Mouse (Mus musculus): ENCODE measurements around the gene Vamp2. TPM values are rescaled to one million over a fixed set of nuclear protein-coding genes. Genes with fewer than 3 reads are reported as not detected.

The Vamp2 gene
- polyA plus RNA-seq, 1 experiment from 2014 or later, result 50.3 TPM

DNA sequence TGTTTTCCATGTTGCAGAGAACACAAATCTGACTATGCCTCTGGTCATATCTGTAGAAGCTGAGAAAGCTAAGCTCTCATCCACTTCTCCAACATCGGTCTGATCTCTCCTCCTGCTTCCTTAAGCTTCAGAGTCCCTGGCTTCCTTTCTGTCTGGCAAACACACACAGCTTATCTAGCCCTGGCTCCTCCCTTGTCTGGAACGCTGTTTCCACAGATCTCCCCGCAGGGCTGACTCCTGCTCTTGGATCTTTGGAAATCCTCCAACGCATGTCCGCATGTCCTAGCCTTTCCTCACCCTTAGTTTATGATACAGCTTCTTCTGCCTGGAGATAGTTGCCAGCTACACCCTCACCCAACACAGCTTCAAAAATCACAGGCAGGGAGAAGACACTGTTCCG, 20.7 kb upstream of the Vamp2 start:
- 0 out of 2 replicates have a peak overlapping the region, but pooled peaks have one; percentile 2 for H3K27ac ChIP-seq (ENCODE audit: low read depth, low read length)
- peaks cover 6% of the 10 kb centered on the region; the same call in 1 of the 2 replicates for H3K4me1 ChIP-seq (replicated peaks; ENCODE audit: control insufficient read depth, insufficient read depth, low read length)
- WGBS, result 13% methylated on average over 6 of the region's 6 CpGs
- no peak for TF ChIP-seq CTCF (IDR thresholded peaks at IDR 0.05; ENCODE audit: low read depth)
- H3K4me3 ChIP-seq (ENCODE audit: low read depth, low read length), result no peak overlapping the region; the same call in 1 of the 2 replicates
- H3K36me3 ChIP-seq (ENCODE audit: control insufficient read depth, insufficient read depth), result no peaks in the 10 kb centered on the region
- no peak for ATAC-seq
- H3K4me2 ChIP-seq (replicated peaks; ENCODE audit: low read depth), result peak overlapping the region; percentile 69
- no peaks in the 10 kb centered on the region for H3K9me3 ChIP-seq (ENCODE audit: control insufficient read depth)
- no peaks in the 10 kb centered on the region for H3K27me3 ChIP-seq (replicated peaks; ENCODE audit: control insufficient read depth, insufficient read depth, low read length)
- no peak overlapping the region for H3K9ac ChIP-seq (ENCODE audit: low read depth, low read length)

DNA sequence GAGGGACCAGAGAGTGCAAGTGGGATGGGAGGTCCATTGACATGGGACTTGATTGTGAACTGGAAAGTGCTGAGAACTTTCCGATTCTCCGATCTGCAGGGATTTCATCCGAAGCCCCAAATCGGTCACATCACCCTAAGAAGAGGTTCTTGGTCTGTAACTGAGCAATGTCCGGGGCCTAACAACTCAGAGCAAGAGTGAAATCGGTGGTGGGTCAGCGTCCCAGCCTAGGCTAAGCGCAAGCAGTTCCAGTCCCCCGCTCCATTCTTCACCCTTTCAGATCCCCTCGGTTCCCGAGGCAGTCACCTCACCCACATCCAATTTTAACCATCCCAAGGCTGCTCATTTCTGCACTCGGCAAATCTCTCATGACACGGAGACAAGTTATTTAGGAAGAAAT, 18.2 kb upstream of the Vamp2 start:
- Histone ChIP-seq H3K27ac (ENCODE audit: low read depth, low read length) (peak overlapping the region; percentile 69), H3K4me1 (replicated peaks; ENCODE audit: control insufficient read depth, insufficient read depth, low read length) (peaks cover 6% of the 10 kb centered on the region; the same call in 1 of the 2 replicates), H3K27me3 (replicated peaks; ENCODE audit: control insufficient read depth, insufficient read depth, low read length) (no peaks in the 10 kb centered on the region), H3K4me2 (replicated peaks; ENCODE audit: low read depth) (peak overlapping the region; percentile 83), H3K36me3 (ENCODE audit: control insufficient read depth, insufficient read depth) (no peaks in the 10 kb centered on the region), H3K9me3 (ENCODE audit: control insufficient read depth) (no peaks in the 10 kb centered on the region), H3K9ac (ENCODE audit: low read depth, low read length) (peak overlapping the region; percentile 57), H3K4me3 (ENCODE audit: low read depth, low read length) (peak overlapping the region; percentile 49)
- no peak for ATAC-seq
- no peak for TF ChIP-seq CTCF (IDR thresholded peaks at IDR 0.05; ENCODE audit: low read depth)
- WGBS, result 2% methylated on average over 13 of the region's 13 CpGs

DNA sequence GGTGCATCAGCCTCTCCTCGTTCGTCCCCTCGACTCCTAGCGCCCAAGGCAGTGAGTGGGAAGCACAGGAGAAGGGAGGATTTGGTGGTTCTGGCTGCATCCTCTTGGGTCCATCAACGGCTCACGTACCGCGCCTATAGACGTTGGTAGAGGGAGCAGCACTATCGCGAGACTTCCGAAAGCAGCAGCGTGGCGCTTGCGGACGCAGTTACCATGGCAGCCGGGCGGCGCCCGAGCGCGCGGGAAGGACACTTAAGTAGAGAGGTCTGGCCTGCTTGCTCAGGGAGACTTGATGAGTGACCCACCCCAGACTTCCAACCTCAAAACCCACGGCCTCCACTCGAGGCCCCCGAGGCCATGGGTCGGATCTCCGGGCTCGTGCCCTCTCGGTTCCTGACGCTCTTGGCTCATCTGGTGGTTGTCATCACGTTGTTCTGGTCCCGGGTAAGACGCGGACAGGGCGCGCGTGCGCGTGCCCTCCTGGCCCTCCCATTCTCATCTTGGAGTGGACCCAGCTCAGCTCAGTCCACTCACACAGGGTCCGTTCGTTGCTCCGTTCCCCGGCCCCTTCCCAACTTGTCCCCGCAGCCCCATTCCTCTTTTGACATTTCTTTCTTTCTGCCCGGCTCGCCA, 17.6 kb upstream of the Vamp2 start, which contains the start of gene Tmem107:
TSS of gene Tmem107 (plus strand) at position 217 of the 633 bp plus-strand sequence.
- Histone ChIP-seq H3K36me3 (ENCODE audit: control insufficient read depth, insufficient read depth) (no peaks in the 10 kb centered on the region), H3K4me3 (ENCODE audit: low read depth, low read length) (peak within 1 kb of the TSS; percentile 49), H3K9ac (ENCODE audit: low read depth, low read length) (peak within 1 kb of the TSS; percentile 57), H3K27ac (ENCODE audit: low read depth, low read length) (peak within 1 kb of the TSS; percentile 69), H3K9me3 (ENCODE audit: control insufficient read depth) (no peaks in the 10 kb centered on the region), H3K27me3 (replicated peaks; ENCODE audit: control insufficient read depth, insufficient read depth, low read length) (no peaks in the 10 kb centered on the region), H3K4me1 (replicated peaks; ENCODE audit: control insufficient read depth, insufficient read depth, low read length) (peaks cover 6% of the 10 kb centered on the region; the same call in 1 of the 2 replicates), H3K4me2 (replicated peaks; ENCODE audit: low read depth) (peak within 1 kb of the TSS; percentile 83)
- under 1% methylated on average over 47 of the region's 47 CpGs for WGBS
- ATAC-seq, result peak; percentile 61
- 0 out of 2 replicates have a peak, but pooled peaks have one; percentile 32 for TF ChIP-seq CTCF (IDR thresholded peaks at IDR 0.05; ENCODE audit: low read depth)

- Histone ChIP-seq H3K4me2 (replicated peaks; ENCODE audit: low read depth) (peak overlapping the region; percentile 83), H3K27me3 (replicated peaks; ENCODE audit: control insufficient read depth, insufficient read depth, low read length) (no peaks in the 10 kb centered on the region), H3K27ac (ENCODE audit: low read depth, low read length) (peak overlapping the region; percentile 69; the same call in 1 of the 2 replicates), H3K36me3 (ENCODE audit: control insufficient read depth, insufficient read depth) (no peaks in the 10 kb centered on the region), H3K4me1 (replicated peaks; ENCODE audit: control insufficient read depth, insufficient read depth, low read length) (peaks cover 6% of the 10 kb centered on the region; the same call in 1 of the 2 replicates), H3K4me3 (ENCODE audit: low read depth, low read length) (peak overlapping the region; percentile 49), H3K9me3 (ENCODE audit: control insufficient read depth) (no peaks in the 10 kb centered on the region), H3K9ac (ENCODE audit: low read depth, low read length) (peak overlapping the region; percentile 57; the same call in 1 of the 2 replicates)
- 24% methylated on average over 9 of the region's 9 CpGs for WGBS
- TF ChIP-seq CTCF (IDR thresholded peaks at IDR 0.05; ENCODE audit: low read depth), result no peak
- ATAC-seq, result no peak
Observed at GRCm38 (mm10) chr11:69071262-69071661, 17.0 kb upstream of the Vamp2 start.

- peak overlapping the region; percentile 1; the same call in 1 of the 2 replicates for H3K27ac ChIP-seq (ENCODE audit: low read depth, low read length)
- H3K4me2 ChIP-seq (replicated peaks; ENCODE audit: low read depth), result peak overlapping the region; percentile 62
- no peaks in the 10 kb centered on the region for H3K36me3 ChIP-seq (ENCODE audit: control insufficient read depth, insufficient read depth)
- H3K9ac ChIP-seq (ENCODE audit: low read depth, low read length), result peak overlapping the region; percentile 52; the same call in 1 of the 2 replicates
- H3K9me3 ChIP-seq (ENCODE audit: control insufficient read depth), result no peaks in the 10 kb centered on the region
- 88% methylated on average over 11 of the region's 11 CpGs for WGBS
- TF ChIP-seq CTCF (IDR thresholded peaks at IDR 0.05; ENCODE audit: low read depth), result no peak
- no peak overlapping the region for H3K4me3 ChIP-seq (ENCODE audit: low read depth, low read length)
- ATAC-seq, result no peak
- peaks cover 6% of the 10 kb centered on the region; the same call in 1 of the 2 replicates for H3K4me1 ChIP-seq (replicated peaks; ENCODE audit: control insufficient read depth, insufficient read depth, low read length)
- H3K27me3 ChIP-seq (replicated peaks; ENCODE audit: control insufficient read depth, insufficient read depth, low read length), result no peaks in the 10 kb centered on the region
Observed at GRCm38 (mm10) chr11:69072234-69072633, 16.1 kb upstream of the Vamp2 start.

DNA sequence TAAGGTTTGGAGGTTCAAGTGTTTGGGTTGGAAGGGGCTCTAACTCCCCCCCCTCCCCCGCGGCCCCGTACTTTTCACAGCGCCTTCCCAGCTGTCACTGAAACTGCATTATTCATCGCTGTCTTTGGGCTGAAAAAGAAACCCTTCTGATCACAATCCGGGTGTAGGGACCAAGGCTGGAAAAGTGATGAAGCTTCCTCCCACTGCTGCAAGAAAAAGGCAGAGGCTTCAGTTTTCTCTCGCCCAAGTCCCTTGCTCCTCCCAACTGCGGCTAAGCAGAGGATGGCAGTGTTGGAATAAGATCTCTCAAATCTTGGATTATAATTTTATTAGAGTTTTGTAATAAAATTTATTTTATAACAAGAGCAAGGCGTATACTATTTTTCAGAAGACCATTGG, 15.6 kb upstream of the Vamp2 start:
- Histone ChIP-seq H3K27ac (ENCODE audit: low read depth, low read length) (peak overlapping the region; percentile 1; the same call in 1 of the 2 replicates), H3K4me2 (replicated peaks; ENCODE audit: low read depth) (peak overlapping the region; percentile 62), H3K9ac (ENCODE audit: low read depth, low read length) (peak overlapping the region; percentile 52; the same call in 1 of the 2 replicates), H3K4me3 (ENCODE audit: low read depth, low read length) (peak overlapping the region; percentile 26), H3K9me3 (ENCODE audit: control insufficient read depth) (no peaks in the 10 kb centered on the region), H3K27me3 (replicated peaks; ENCODE audit: control insufficient read depth, insufficient read depth, low read length) (no peaks in the 10 kb centered on the region), H3K36me3 (ENCODE audit: control insufficient read depth, insufficient read depth) (no peaks in the 10 kb centered on the region), H3K4me1 (replicated peaks; ENCODE audit: control insufficient read depth, insufficient read depth, low read length) (peaks cover 2% of the 10 kb centered on the region; the same call in 1 of the 2 replicates)
- 16% methylated on average over 9 of the region's 9 CpGs for WGBS
- no peak for ATAC-seq
- no peak for TF ChIP-seq CTCF (IDR thresholded peaks at IDR 0.05; ENCODE audit: low read depth)

Data from intestine, postnatal 0 days (tissue).